Mouse (Mus musculus): ENCODE measurements around the gene Gm49322.

Gene Gm49322

GRCm38 (mm10) chr10:80584045-80584488, 21.8 kb upstream of the Gm49322 start:
- peak; percentile 65 for DNase-seq

GRCm38 (mm10) chr10:80584642-80585552, 20.9 kb upstream of the Gm49322 start:
- DNase-seq, result no peak

GRCm38 (mm10) chr10:80585581-80585980, 20.2 kb upstream of the Gm49322 start:
- DNase-seq, result no peak

- no peak for DNase-seq
These were observed 19.2 kb upstream of the Gm49322 start for GRCm38 (mm10) chr10:80586407-80587304.

GRCm38 (mm10) chr10:80587305-80587657, 18.5 kb upstream of the Gm49322 start:
- no peak for DNase-seq

- DNase-seq, result no peak
These were observed 16.5 kb upstream of the Gm49322 start for GRCm38 (mm10) chr10:80589127-80589878.

GRCm38 (mm10) chr10:80589879-80590854, 15.7 kb upstream of the Gm49322 start, which contains the start of gene Abhd17a:
Gene Abhd17a (minus strand): TSS chr10:80590341.
- peak; percentile 99 for DNase-seq

- DNase-seq, result no peak
These were observed 9.5 kb upstream of the Gm49322 start for GRCm38 (mm10) chr10:80596318-80596717.

GRCm38 (mm10) chr10:80602698-80603325, 3.0 kb upstream of the Gm49322 start, which contains the start of the genes Scamp4 and Adat3:
Gene Scamp4 (plus strand): TSS chr10:80602872.
Gene Adat3 (plus strand): TSS chr10:80602880.
- DNase-seq, result peak; percentile 96

GRCm38 (mm10) chr10:80603364-80603763, 2.5 kb upstream of the Gm49322 start:
- DNase-seq, result peak; percentile 37

GRCm38 (mm10) chr10:80604001-80604509, 1.8 kb upstream of the Gm49322 start:
- peak; percentile 91 for DNase-seq

- no peak for DNase-seq
These were observed 833 bp upstream of the Gm49322 start for GRCm38 (mm10) chr10:80604988-80605387.

- DNase-seq, result peak; percentile 65
These were observed 485 bp downstream of the Gm49322 start for GRCm38 (mm10) chr10:80606306-80606705.

- no peak for DNase-seq
These were observed 1.0 kb downstream of the Gm49322 start for GRCm38 (mm10) chr10:80606737-80607350.

GRCm38 (mm10) chr10:80608435-80608834, 2.6 kb downstream of the Gm49322 start:
- no peak for DNase-seq

- no peak for DNase-seq
These were observed 3.6 kb downstream of the Gm49322 start for GRCm38 (mm10) chr10:80609269-80609924.

GRCm38 (mm10) chr10:80610116-80610785, 4.4 kb downstream of the Gm49322 start:
- DNase-seq, result no peak

GRCm38 (mm10) chr10:80611024-80611423, 5.2 kb downstream of the Gm49322 start:
- peak; percentile 71 for DNase-seq

- no peak for DNase-seq
These were observed 6.1 kb downstream of the Gm49322 start for GRCm38 (mm10) chr10:80611905-80612304.
